Mouse (Mus musculus) intestine, embryonic 15.5 days (tissue): ENCODE data around the gene Spag6l. TPM values are rescaled to one million over a fixed set of nuclear protein-coding genes. Genes with fewer than 3 reads are reported as not detected.
A peak's percentile ranks its signal among the peaks of the same experiment; 100 is the strongest.

ENCODE experiments used
- ATAC-seq: fragments of 200-750 bp; cut with Nextera tagmentation; 2 replicates; pipeline ENCODE4 v1.8.0; 2017; ENCODE audit warnings: moderate TSS enrichment, moderate library complexity
- H3K27ac ChIP-seq: fragments of 300-500 bp; sonication (generic); 2 replicates; pipeline ENCODE4 v1.5.1; 2015; ENCODE audit warnings: mild to moderate bottlenecking, inconsistent platforms
- H3K27me3 ChIP-seq: fragments of 300-500 bp; sonication (generic); replicated peaks from 2 replicates; pipeline ENCODE4 v1.6.1; 2015; ENCODE audit warnings: inconsistent platforms
- H3K36me3 ChIP-seq: fragments of 300-500 bp; sonication (generic); 2 replicates; pipeline ENCODE4 v1.6.1; 2015; ENCODE audit warnings: inconsistent platforms
- H3K4me1 ChIP-seq: fragments of 300-500 bp; sonication (generic); replicated peaks from 2 replicates; pipeline ENCODE4 v1.6.1; 2015; ENCODE audit warnings: inconsistent platforms
- H3K4me2 ChIP-seq: fragments of 300-500 bp; sonication (generic); replicated peaks from 2 replicates; pipeline ENCODE4 v1.6.1; 2015; ENCODE audit warnings: mild to moderate bottlenecking, inconsistent platforms
- H3K4me3 ChIP-seq: fragments of 300-500 bp; sonication (generic); replicated peaks from 2 replicates; pipeline ENCODE4 v1.5.1; 2015; ENCODE audit warnings: inconsistent platforms
- H3K9ac ChIP-seq: fragments of 300-500 bp; sonication (generic); 2 replicates; pipeline ENCODE4 v1.6.1; 2015; ENCODE audit warnings: inconsistent platforms
- H3K9me3 ChIP-seq: fragments of 300-500 bp; sonication (generic); 2 replicates; pipeline ENCODE4 v1.6.1; 2016; ENCODE audit warnings: inconsistent platforms
- WGBS: fragments of 180-500 bp; shearing (Covaris S2); methylation state at CpG from one replicate; pipeline ENCODE4 v1.1.7; 2015; 5-methylcytosine and 5-hydroxymethylcytosine counted together
- polyA plus RNA-seq: library from polyadenylated mRNA; unstranded; fragments of >200 nt; fragmentation: Nextera tagmentation; extraction: Ambion mirVana; gene quantifications from 2 replicates; pipeline ENCODE4 v1.2.1, GENCODE M21; 2015

The Spag6l gene
- polyA plus RNA-seq, 1 experiment from 2014 or later = 0.35 TPM

- Histone ChIP-seq H3K9ac (no peak overlapping the region), H3K9me3 (no peaks in the 10 kb centered on the region), H3K4me2 (no peak overlapping the region), H3K27me3 (no peaks in the 10 kb centered on the region), H3K36me3 (no peaks in the 10 kb centered on the region), H3K27ac (no peak overlapping the region), H3K4me3 (no peak overlapping the region), H3K4me1 (no peaks in the 10 kb centered on the region)
- 25% methylated on average over 6 of the region's 6 CpGs for WGBS
- no peak for ATAC-seq
Measured at GRCm38 (mm10) chr16:16854836-16855235, 25.6 kb upstream of the Spag6l start.

- 88% methylated on average over 3 of the region's 3 CpGs for WGBS
- Histone ChIP-seq H3K9ac (no peak overlapping the region), H3K4me2 (no peak overlapping the region), H3K4me3 (no peak overlapping the region), H3K36me3 (no peaks in the 10 kb centered on the region), H3K27ac (no peak overlapping the region), H3K27me3 (no peaks in the 10 kb centered on the region), H3K4me1 (no peaks in the 10 kb centered on the region), H3K9me3 (no peaks in the 10 kb centered on the region)
- no peak for ATAC-seq
Measured at GRCm38 (mm10) chr16:16852411-16852810, 23.2 kb upstream of the Spag6l start.

- no peak overlapping the region for H3K4me2 ChIP-seq
- ATAC-seq = no peak
- H3K9ac ChIP-seq = no peak overlapping the region
- H3K27ac ChIP-seq = no peak overlapping the region
- no peaks in the 10 kb centered on the region for H3K27me3 ChIP-seq
- H3K4me1 ChIP-seq = no peaks in the 10 kb centered on the region
- H3K9me3 ChIP-seq = no peaks in the 10 kb centered on the region
- H3K4me3 ChIP-seq = no peak overlapping the region
- no peaks in the 10 kb centered on the region for H3K36me3 ChIP-seq
Measured at GRCm38 (mm10) chr16:16849196-16849595, 19.9 kb upstream of the Spag6l start.

- Histone ChIP-seq H3K36me3 (no peaks in the 10 kb centered on the region), H3K27me3 (no peaks in the 10 kb centered on the region), H3K9ac (no peak overlapping the region), H3K9me3 (no peaks in the 10 kb centered on the region), H3K4me2 (no peak overlapping the region), H3K27ac (no peak overlapping the region), H3K4me1 (no peaks in the 10 kb centered on the region), H3K4me3 (no peak overlapping the region)
- ATAC-seq = no peak
- 87% methylated on average over 3 of the region's 3 CpGs for WGBS
Measured at GRCm38 (mm10) chr16:16829671-16830070, 415 bp upstream of the Spag6l start.

- Histone ChIP-seq H3K27me3 (no peaks in the 10 kb centered on the region), H3K9ac (no peak overlapping the region), H3K9me3 (no peaks in the 10 kb centered on the region), H3K4me3 (no peak overlapping the region), H3K36me3 (no peaks in the 10 kb centered on the region), H3K4me1 (no peaks in the 10 kb centered on the region), H3K27ac (no peak overlapping the region), H3K4me2 (no peak overlapping the region)
- ATAC-seq = no peak
- 91% methylated on average over 2 of the region's 2 CpGs for WGBS
Measured at GRCm38 (mm10) chr16:16826223-16826622, 3.0 kb downstream of the Spag6l start.

GRCm38 (mm10) chr16:16825476-16825875 is 3.8 kb downstream of the Spag6l start:
- no peaks in the 10 kb centered on the region for H3K4me1 ChIP-seq
- H3K27ac ChIP-seq = no peak overlapping the region
- H3K4me2 ChIP-seq = no peak overlapping the region
- 51% methylated on average over 5 of the region's 5 CpGs for WGBS
- H3K27me3 ChIP-seq = no peaks in the 10 kb centered on the region
- H3K4me3 ChIP-seq = no peak overlapping the region
- no peaks in the 10 kb centered on the region for H3K36me3 ChIP-seq
- no peak overlapping the region for H3K9ac ChIP-seq
- ATAC-seq = no peak
- H3K9me3 ChIP-seq = no peaks in the 10 kb centered on the region

GRCm38 (mm10) chr16:16806325-16806724 is 22.9 kb downstream of the Spag6l start:
- H3K9me3 ChIP-seq = no peaks in the 10 kb centered on the region
- no peaks in the 10 kb centered on the region for H3K36me3 ChIP-seq
- H3K27ac ChIP-seq = no peak overlapping the region
- H3K9ac ChIP-seq = no peak overlapping the region
- no peak overlapping the region for H3K4me3 ChIP-seq
- H3K4me2 ChIP-seq = no peak overlapping the region
- ATAC-seq = peak; percentile 53; the same call in 1 of the 2 replicates
- no peaks in the 10 kb centered on the region for H3K27me3 ChIP-seq
- H3K4me1 ChIP-seq = no peaks in the 10 kb centered on the region
- WGBS = 76% methylated on average over 2 of the region's 2 CpGs

Other genes with a start within 250 kb of the Spag6l start
- 14.2 and 15.0 TPM in 2 replicates for gene Fgd4, start 228.9 kb downstream of the Spag6l start, polyA plus RNA-seq
- not detected in 2 replicates for gene Olfr19, start 153.1 kb downstream of the Spag6l start, polyA plus RNA-seq
- 0.50 and 0.53 TPM in 2 replicates for gene Igll1, start 34.5 kb upstream of the Spag6l start, polyA plus RNA-seq
- gene Top3b, start 41.3 kb upstream of the Spag6l start, polyA plus RNA-seq = 51.1 and 54.0 TPM in 2 replicates
- gene Vpreb1, start 41.4 kb upstream of the Spag6l start, polyA plus RNA-seq = 1.5 and 1.6 TPM in 2 replicates
- gene Ppm1f, start 67.0 kb upstream of the Spag6l start, polyA plus RNA-seq = 16.4 and 16.9 TPM in 2 replicates
- 149 and 158 TPM in 2 replicates for gene Mapk1, start 153.9 kb upstream of the Spag6l start, polyA plus RNA-seq
- 13.7 and 17.1 TPM in 2 replicates for gene Ypel1, start 240.2 kb upstream of the Spag6l start, polyA plus RNA-seq